Mouse (Mus musculus): ENCODE results near the gene Snrpa1. TPM values are rescaled to one million over a fixed set of nuclear protein-coding genes. Genes with fewer than 3 reads are reported as not detected.

Gene Snrpa1
- total and polyA plus RNA-seq, 3 experiments = 146 to 189 (median 189) TPM

DNA sequence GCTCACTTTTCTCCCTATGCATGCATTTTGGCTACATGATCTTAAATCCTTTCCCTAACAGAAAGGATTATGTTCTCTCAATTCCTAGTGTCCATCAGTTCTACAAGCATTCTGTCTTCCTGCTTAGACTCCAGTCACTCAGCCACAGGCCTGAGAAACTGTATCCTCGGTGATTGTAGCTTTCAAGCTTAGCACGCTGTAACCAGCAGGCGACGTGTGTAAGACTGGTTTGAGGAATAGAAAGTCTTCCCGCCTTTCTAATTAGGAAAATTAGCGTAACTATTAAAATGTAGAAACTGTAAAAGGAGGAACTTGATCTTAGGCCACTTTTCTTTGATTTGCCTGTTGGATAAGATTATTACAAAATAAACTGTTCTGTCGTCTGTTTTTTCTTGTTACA lies 60.0 kb downstream of the Snrpa1 start:
- no peak for DNase-seq (ENCODE audit: extremely low read depth)
- Histone ChIP-seq H3K27ac (ENCODE audit: insufficient read depth, low read depth) (no peak overlapping the region), H3K9ac (ENCODE audit: insufficient read depth, low read depth) (no peak overlapping the region), H3K27me3 (replicated peaks) (peaks cover 3% of the 10 kb centered on the region), H3K9me3 (replicated peaks; ENCODE audit: low read length) (peaks cover 2% of the 10 kb centered on the region), H3K36me3 (replicated peaks in 1 of 2; ENCODE audit: control insufficient read depth in 1 of 2, insufficient read depth in 1 of 2, low read length in 1 of 2) (no peaks in the 10 kb centered on the region), H3K79me2 (replicated peaks; ENCODE audit: control insufficient read depth, extremely low read depth, insufficient read depth, poor library complexity, severe bottlenecking) (no peaks in the 10 kb centered on the region), H3K4me1 (ENCODE audit: control insufficient read depth in 1 of 2, insufficient read depth in 2 of 2) (peaks cover 3 to 55% of the 10 kb centered on the region in 2 experiments; a peak in 3 of 4 replicates), H3K4me3 (replicated peaks in 1 of 3; ENCODE audit: low read depth in 2 of 3, low read length in 2 of 3, poor library complexity in 1 of 3) (no peak overlapping the region), H3K4me2 (ENCODE audit: insufficient read depth, low read depth, poor library complexity, severe bottlenecking) (no peak overlapping the region)
- no peak for TF ChIP-seq ZMIZ1 (IDR thresholded peaks at IDR 0.05; ENCODE audit: low read depth, low read length)
- no peak for TF ChIP-seq MXI1 (IDR thresholded peaks at IDR 0.05; ENCODE audit: low read depth, low read length)
- no peak for TF ChIP-seq HCFC1 (IDR thresholded peaks at IDR 0.05; ENCODE audit: low read depth, low read length)
- no peak for TF ChIP-seq POLR2A (IDR thresholded peaks at IDR 0.05; ENCODE audit: low read depth, low read length)
- TF ChIP-seq JUND (conservative IDR thresholded peaks at IDR 0.05; ENCODE audit: low read depth, low read length) = no peak
- no peak for TF ChIP-seq ZKSCAN1 (IDR thresholded peaks at IDR 0.05; ENCODE audit: borderline replicate concordance, low read depth, low read length)
- TF ChIP-seq IRF4 (IDR thresholded peaks at IDR 0.05; ENCODE audit: low read depth, low read length) = no peak
- no peak for TF ChIP-seq SMC3 (IDR thresholded peaks at IDR 0.05; ENCODE audit: low read depth, low read length)
- no peak for TF ChIP-seq EP300 (IDR thresholded peaks at IDR 0.05; ENCODE audit: low read length)
- no peak for TF ChIP-seq POLR2AphosphoS2 (IDR thresholded peaks at IDR 0.05; ENCODE audit: low read depth, low read length)
- in situ Hi-C loops (cut with MboI; ENCODE audit: low pct_ligation_motif_present, low pct_unique_long_range_greater_than_20kb, low sequenced_read_pairs) (loop anchor here (10.0 kb wide), 1 partner anchor 56 kb away; no protein-coding TSS in a partner anchor), dilution Hi-C loops (cut with MboI; ENCODE audit: extremely low pct_ligation_motif_present, extremely low pct_unique_long_range_greater_than_20kb, low sequenced_read_pairs) (no loop called here)

DNA sequence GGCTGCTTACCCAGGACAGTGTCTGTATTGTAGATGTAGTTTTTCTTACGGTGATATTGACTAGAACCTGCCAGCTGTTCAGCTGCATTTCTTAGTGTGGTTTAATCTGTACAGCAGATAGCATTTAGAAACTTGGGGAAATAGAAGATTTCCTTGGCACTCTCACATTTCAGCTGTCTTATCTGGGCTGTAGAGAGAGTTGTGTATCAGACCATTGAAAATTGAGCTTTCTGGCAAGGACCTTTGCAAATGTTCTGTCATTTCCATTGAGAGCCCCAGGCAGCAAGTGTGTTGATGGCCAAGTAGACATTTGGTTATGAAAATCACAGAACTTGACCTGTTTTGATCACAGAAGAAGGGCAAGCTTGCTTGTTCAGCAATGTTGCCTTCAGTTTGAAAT lies 61.3 kb downstream of the Snrpa1 start:
- Histone ChIP-seq H3K9ac (ENCODE audit: insufficient read depth, low read depth) (no peak overlapping the region), H3K4me1 (ENCODE audit: control insufficient read depth in 1 of 2, insufficient read depth in 2 of 2) (peaks cover 8 to 58% of the 10 kb centered on the region in 2 experiments), H3K9me3 (replicated peaks; ENCODE audit: low read length) (no peaks in the 10 kb centered on the region), H3K27me3 (replicated peaks) (peaks cover 3% of the 10 kb centered on the region), H3K4me3 (replicated peaks in 1 of 3; ENCODE audit: low read depth in 2 of 3, low read length in 2 of 3, poor library complexity in 1 of 3) (no peak overlapping the region), H3K36me3 (replicated peaks in 1 of 2; ENCODE audit: control insufficient read depth in 1 of 2, insufficient read depth in 1 of 2, low read length in 1 of 2) (peaks cover 0 to under 1% of the 10 kb centered on the region in 2 experiments), H3K27ac (ENCODE audit: insufficient read depth, low read depth) (no peak overlapping the region), H3K4me2 (ENCODE audit: insufficient read depth, low read depth, poor library complexity, severe bottlenecking) (no peak overlapping the region), H3K79me2 (replicated peaks; ENCODE audit: control insufficient read depth, extremely low read depth, insufficient read depth, poor library complexity, severe bottlenecking) (no peaks in the 10 kb centered on the region)
- no peak for DNase-seq (ENCODE audit: extremely low read depth)
- no peak for TF ChIP-seq MAFK (IDR thresholded peaks at IDR 0.05; ENCODE audit: insufficient replicate concordance, low read length)
- no peak for TF ChIP-seq SIN3A (IDR thresholded peaks at IDR 0.05; ENCODE audit: low read length)
- TF ChIP-seq JUND (conservative IDR thresholded peaks at IDR 0.05; ENCODE audit: low read depth, low read length) = no peak
- no peak for TF ChIP-seq ELF1 (IDR thresholded peaks at IDR 0.05; ENCODE audit: low read depth, low read length)
- no peak for TF ChIP-seq RCOR1 (conservative IDR thresholded peaks at IDR 0.05; ENCODE audit: low read depth, low read length)
- no peak for TF ChIP-seq HCFC1 (IDR thresholded peaks at IDR 0.05; ENCODE audit: low read depth, low read length)
- dilution Hi-C loops (cut with MboI; ENCODE audit: extremely low pct_ligation_motif_present, extremely low pct_unique_long_range_greater_than_20kb, low sequenced_read_pairs) (no loop called here), in situ Hi-C loops (cut with MboI; ENCODE audit: low pct_ligation_motif_present, low pct_unique_long_range_greater_than_20kb, low sequenced_read_pairs) (no loop called here)
